Mouse (Mus musculus) left cerebral cortex, postnatal 36 days (tissue): Measurements from ENCODE around the gene Prkag3. TPM values are rescaled to one million over a fixed set of nuclear protein-coding genes. Genes with fewer than 3 reads are reported as not detected.

Experiments
- DNase-seq, 2 experiments: peaks; one replicate each; pipeline ENCODE4 v3.0.0; 2021 to 2022; ENCODE audit warnings: low spot score in 2 of 2, mixed read lengths in 1 of 2
- intact Hi-C: fragments of 180-260 bp; cut with DNase I; formaldehyde crosslinking; loops from one replicate; pipeline ENCODE4 v1.15.1; 2025
- total RNA-seq, 2 experiments: library from RNA; stranded (reverse); gene quantifications; 2 replicates each; pipeline ENCODE4 v1.2.3; 2021

The Prkag3 gene
- total RNA-seq, 2 experiments from 2014 or later: 0.14 TPM; not detected in 1

GRCm38 (mm10) chr1:74715886-74716285 lies 33.1 kb downstream of the Prkag3 start:
- intact Hi-C loops: no loop called here

GRCm38 (mm10) chr1:74715468-74715867 lies 33.6 kb downstream of the Prkag3 start:
- intact Hi-C loops: no loop called here
- DNase-seq: no peak

More at GRCm38 (mm10) chr1:74715886-74716285, 33.1 kb downstream of the Prkag3 start:
- DNase-seq: no peak

GRCm38 (mm10) chr1:74714967-74715366 lies 34.1 kb downstream of the Prkag3 start:
- no peak for DNase-seq
- intact Hi-C loops: no loop called here

GRCm38 (mm10) chr1:74713859-74714730 lies 34.9 kb downstream of the Prkag3 start:
- DNase-seq: no peak
- intact Hi-C loops: no loop called here

GRCm38 (mm10) chr1:74713099-74713858 lies 35.7 kb downstream of the Prkag3 start, which contains the start of gene Cyp27a1:
Gene Cyp27a1, plus strand, starts transcription at chr1:74713574.
- peak in 1 of 2 experiments; percentile 30 for DNase-seq
- intact Hi-C loops: no loop called here

GRCm38 (mm10) chr1:74712461-74713098 lies 36.4 kb downstream of the Prkag3 start:
- intact Hi-C loops: no loop called here
- no peak for DNase-seq

- no peak for DNase-seq
- intact Hi-C loops: no loop called here
These were observed 37.0 kb downstream of the Prkag3 start for GRCm38 (mm10) chr1:74712046-74712445.

GRCm38 (mm10) chr1:74709566-74709965 lies 39.5 kb downstream of the Prkag3 start:
- DNase-seq: no peak
- intact Hi-C loops: no loop called here

- intact Hi-C loops: no loop called here
- no peak for DNase-seq
These were observed 44.0 kb downstream of the Prkag3 start for GRCm38 (mm10) chr1:74705016-74705415.

- no peak for DNase-seq
- intact Hi-C loops: no loop called here
These were observed 44.9 kb downstream of the Prkag3 start for GRCm38 (mm10) chr1:74704156-74704555.

GRCm38 (mm10) chr1:74702142-74702553 lies 46.9 kb downstream of the Prkag3 start:
- intact Hi-C loops: no loop called here
- no peak for DNase-seq

- intact Hi-C loops: no loop called here
- DNase-seq: no peak
These were observed 50.2 kb downstream of the Prkag3 start for GRCm38 (mm10) chr1:74698791-74699190.

GRCm38 (mm10) chr1:74698353-74698752 lies 50.7 kb downstream of the Prkag3 start:
- intact Hi-C loops: no loop called here
- no peak for DNase-seq

- intact Hi-C loops: no loop called here
These were observed 51.6 kb downstream of the Prkag3 start for GRCm38 (mm10) chr1:74697416-74697815.

GRCm38 (mm10) chr1:74695836-74696235 lies 53.2 kb downstream of the Prkag3 start:
- intact Hi-C loops: no loop called here
- DNase-seq: no peak

More at GRCm38 (mm10) chr1:74697416-74697815, 51.6 kb downstream of the Prkag3 start:
- DNase-seq: no peak

- DNase-seq: no peak
- intact Hi-C loops: no loop called here
These were observed 55.0 kb downstream of the Prkag3 start for GRCm38 (mm10) chr1:74693891-74694583.
